Mouse (Mus musculus) gastrocnemius, postnatal 10 days (tissue): ENCODE measurements around the gene Ackr4. TPM values are rescaled to one million over a fixed set of nuclear protein-coding genes. Genes with fewer than 3 reads are reported as not detected.

Source experiments
- DNase-seq: peaks from one replicate; pipeline ENCODE4 v3.0.0; 2021; ENCODE audit warnings: mixed read lengths
- total RNA-seq, 2 experiments: library from RNA; stranded (reverse); gene quantifications; 2 replicates each; pipeline ENCODE4 v1.2.3; 2021

The Ackr4 gene
- total RNA-seq, 2 experiments from 2014 or later, result 1.9 to 3.6 TPM

DNA sequence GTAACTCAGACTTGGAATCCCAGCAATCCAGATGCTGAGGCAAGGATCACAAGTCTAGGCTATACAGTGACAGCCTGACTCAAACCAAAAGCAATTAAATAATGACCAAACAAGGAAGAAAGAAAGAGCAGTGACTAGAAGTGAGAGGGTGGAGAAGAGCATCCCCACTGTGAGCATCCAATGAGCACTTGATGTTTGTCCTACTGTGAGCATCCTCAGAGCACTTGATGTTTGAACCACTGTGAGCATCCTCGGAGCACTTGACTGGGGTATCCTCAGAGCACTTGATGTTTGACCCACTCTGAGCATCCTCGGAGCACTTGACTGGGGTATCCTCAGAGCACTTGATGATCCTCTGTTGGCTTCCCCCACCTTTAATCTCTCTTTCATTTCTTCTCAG is 21.7 kb downstream of the Ackr4 start:
- no peak for DNase-seq

DNA sequence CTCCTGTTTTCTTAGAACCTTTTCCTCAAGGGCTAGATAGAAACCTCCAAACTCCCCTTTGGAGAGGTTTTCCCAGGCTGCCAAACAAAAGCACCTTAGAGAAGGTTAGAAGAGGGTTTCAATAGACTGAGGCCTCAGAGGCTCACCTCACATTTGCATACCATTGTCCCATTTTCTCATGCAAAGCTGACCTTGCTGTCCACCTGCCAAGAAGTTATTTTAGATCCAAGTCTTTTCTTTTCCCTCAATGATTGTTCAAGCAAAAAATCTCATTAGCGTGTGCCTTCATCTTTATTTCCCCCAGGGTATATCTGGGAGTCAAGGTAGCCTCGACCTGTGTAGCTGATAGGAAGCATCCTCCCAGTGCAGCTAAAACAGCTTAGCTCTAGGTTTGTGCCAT is 23.8 kb downstream of the Ackr4 start:
- DNase-seq, result no peak

DNA sequence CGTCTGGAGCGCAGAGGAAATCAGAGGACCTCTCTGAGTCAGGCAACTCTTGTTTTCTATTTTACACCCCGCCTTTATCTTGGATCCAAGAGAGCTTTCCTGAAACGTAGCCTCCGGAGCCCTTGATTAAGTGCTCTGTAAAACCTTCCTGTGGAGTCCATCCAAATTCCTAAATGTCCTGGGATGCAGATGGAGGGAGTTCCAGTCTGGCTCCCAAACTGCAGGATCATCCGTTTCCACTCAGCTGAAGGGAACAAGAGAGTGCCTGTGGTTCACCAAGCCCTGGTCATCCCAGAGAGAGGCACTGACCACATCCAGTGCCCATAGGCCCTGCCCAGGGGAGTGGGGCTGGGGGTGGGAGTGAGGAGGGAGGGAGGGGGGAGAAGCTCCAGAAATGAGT is 24.4 kb downstream of the Ackr4 start:
- no peak for DNase-seq

DNA sequence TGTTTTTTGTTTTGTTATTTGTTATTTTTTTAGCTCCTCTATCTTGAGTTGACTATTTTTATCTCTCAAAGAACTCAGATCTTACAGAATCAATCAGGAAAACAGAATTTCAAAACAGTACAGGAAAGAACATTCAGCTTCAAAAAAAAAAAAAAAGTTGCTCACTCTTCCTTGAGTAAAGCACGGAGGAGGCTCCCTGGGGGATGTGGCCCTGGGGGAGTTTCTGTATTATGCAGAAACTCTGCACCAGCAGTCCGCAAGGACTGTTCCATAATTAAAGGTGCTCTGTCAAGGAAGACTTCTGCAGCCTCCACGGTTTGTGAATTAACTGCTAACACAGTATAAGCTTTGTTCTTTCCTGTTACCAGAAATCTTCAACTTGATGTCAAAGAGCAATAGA is 25.3 kb downstream of the Ackr4 start:
- no peak for DNase-seq

DNA sequence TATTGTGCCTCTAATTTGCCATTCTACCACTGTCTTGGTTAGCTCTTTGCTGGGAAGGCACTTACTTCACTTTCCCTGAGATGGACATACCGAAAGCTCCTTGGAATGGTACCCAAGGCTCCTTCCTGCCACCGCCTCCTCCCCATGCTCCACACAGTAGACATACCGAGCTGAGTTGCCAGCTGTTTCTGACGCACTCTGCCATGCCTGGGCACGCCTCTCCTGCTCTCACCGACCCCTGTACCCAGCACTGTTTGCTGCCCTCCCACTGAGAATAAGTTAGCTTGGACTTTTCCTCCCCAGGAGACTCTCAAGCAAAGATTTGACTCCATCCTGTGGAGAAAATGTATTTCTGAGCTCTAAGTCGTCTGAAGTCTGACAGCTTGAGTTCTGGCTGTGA is 25.9 kb downstream of the Ackr4 start:
- no peak for DNase-seq

DNA sequence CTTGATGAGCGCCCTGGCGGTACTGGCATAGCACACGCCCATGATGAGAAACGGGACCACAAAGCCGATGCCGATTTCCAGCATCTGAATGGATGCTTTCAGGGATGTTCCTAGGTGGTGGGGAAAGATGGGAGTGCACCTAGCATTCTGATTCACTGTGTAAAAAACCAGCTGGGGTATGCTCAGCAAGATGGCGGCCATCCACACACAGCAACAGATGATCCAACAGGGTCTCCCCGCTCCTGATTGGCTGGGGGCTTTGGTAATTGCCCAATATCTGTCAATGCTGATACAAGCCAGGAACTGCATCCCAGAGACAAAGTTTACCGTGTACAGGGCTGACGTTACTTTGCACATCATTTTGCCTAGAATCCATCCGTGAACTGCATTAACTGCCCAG is 27.7 kb downstream of the Ackr4 start:
- no peak for DNase-seq

DNA sequence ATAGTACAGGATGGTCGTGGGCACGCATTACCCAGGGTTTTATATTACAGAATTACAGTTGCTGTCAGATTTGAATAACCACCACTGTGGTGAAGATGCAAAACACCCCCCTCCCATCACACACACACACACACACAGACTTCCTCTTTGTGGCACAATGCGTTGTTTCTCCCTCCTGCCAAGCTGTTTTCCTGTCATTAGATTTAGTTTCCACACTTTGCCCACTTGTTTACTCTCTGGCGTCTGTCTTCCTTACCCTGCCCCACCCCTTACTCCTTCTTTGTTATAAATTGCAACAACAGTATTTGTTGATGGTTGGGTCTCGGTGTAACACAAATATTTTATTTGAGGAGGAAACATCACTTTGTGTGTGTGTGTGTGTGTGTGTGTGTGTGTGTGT is 28.5 kb downstream of the Ackr4 start:
- DNase-seq, result no peak

DNA sequence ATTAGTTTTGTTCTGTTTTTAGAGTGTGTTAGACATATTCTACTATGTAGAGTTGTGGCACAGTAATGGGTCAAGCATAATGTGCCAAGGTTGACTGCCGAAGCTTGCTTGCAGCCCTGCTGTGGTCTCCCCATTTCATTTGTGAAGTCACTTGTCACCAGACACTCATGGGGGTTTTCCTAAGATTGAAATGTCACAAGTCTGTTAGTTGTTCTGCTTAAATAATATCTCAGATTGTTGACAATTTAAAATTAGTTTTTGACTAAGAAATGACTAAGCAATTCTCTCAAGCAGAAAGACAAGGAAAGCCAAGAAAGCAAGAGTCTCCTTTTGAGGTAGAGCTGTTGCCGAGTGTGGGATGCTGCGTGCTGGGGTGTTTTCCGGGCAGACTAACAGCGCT is 33.8 kb downstream of the Ackr4 start:
- no peak for DNase-seq

DNA sequence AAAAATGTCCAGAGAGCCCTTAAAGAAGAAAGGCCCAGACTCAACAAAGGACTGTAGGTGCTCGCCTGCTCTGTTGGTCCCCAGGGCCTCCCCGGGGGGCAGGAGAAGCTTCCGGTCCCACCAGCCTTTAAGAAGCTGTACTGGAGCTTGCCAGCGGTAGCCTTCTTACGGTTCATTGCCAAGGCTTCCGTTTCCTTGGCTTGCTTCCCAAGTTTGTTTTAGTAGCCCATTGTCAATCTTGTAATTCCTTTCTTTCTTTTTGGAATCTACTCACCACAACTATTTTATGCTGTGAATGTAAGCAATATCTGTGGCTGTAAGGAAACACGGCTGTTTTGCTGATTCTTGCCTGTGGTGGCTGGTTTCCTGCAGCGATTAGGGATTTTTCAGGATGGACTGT is 38.2 kb downstream of the Ackr4 start:
- DNase-seq, result peak; percentile 21

DNA sequence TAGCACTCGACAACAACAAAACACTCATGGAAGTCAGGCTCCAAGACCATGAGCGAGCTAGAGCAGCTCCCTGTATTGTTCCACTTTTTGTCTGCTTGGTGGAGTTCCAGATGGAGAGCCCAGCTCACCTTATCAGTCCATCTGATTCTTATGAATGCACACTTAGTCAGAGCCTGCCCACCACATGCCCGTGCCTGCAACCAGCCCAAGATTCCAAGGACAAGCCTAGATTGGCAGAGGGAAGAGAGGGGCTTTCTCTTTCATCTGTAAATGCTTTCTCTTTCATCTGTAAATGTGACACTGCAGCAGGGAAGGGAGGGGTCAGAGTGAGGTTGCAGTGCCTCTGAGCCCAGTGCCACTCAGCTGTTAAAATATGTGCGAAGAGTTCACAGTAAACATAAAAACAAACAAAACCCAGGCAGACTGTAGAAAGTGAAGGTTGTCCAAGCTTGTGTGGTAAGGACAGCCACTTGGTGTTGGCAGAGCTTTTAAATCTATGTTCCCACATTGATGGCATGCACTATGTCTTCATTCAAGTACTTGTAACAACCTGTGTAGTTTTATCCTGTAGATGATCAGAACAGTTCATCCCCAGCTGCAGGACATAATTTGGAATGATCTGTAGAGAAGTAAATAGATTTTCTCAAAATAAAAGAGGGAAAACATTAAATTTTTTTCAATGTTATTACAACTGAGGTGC is 40.9 kb downstream of the Ackr4 start:
- no peak for DNase-seq

DNA sequence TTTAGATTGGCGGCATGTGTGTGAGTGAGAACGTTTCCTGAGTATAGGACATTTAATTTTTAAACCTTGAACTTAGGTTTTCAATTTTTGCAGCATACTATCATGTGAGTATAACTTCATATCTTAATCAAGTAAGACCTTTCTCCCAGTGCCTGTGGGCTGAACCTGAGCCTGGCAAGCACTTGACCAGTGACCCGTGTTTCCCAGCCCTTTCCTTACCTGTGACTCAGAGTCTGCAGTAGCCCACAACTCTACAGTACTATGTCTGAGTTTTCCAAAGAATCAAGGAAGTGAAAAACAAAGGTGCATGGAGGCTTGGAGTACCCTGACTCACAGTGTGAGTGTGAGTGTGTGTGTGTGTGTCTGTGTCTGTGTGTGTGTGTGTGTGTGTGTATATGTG is 46.7 kb downstream of the Ackr4 start:
- DNase-seq, result no peak

DNA sequence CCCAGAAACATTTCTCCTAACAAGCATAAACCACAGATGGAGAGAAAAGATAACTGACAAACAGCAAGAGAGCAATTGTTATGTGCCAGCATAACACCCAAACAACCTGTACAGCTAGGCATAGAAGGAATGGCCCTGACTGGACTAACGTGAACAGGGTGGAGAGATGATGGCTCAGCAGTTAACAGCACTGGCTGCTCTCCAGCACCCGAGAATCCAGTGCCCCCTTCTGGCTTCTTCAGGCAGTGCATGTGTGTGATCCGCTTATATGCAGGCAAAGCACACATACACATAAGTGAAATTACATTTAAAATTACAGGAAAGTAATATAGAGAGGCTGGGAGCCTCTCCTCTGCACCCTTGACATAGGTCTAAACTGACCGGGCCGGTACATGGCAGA is 47.4 kb downstream of the Ackr4 start:
- peak; percentile 39 for DNase-seq

DNA sequence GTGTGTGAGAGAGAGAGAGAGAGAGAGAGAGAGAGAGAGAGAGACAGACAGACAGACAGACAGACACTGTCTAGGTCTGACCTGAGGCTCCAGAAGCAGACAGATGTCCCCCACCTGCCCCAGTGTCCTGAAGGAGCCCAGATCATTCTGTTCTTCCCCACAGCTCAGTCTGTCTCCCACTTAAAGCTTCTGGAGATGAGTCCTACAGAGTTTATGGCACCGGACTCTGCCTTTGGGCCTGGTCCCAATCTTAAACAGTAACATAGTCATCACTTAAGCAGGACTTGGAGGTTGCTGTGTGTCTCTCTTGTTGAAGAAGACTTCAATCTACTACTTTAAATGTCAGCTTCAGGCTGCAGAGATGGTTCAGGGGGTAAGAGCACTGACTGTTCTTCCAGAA is 48.0 kb downstream of the Ackr4 start:
- DNase-seq, result no peak

DNA sequence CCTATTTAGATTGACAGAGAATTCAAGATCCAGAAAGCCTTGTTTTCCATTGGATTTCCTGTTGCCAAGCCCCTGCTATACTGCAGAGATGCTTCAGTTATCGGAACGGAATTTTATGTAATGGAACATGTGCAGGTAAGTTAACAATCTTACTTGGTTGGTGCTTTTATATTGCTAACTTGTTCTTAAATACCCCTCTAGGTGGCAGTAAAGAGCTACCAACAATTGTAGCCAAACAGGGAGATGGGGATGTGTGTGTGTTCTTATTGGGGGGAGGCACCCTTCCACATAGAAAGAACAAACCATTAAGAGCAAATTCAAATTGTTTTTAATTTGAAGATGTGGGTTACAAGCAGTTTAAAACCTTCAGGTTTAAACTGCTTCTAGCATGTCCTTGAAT is 50.9 kb downstream of the Ackr4 start:
- no peak for DNase-seq

DNA sequence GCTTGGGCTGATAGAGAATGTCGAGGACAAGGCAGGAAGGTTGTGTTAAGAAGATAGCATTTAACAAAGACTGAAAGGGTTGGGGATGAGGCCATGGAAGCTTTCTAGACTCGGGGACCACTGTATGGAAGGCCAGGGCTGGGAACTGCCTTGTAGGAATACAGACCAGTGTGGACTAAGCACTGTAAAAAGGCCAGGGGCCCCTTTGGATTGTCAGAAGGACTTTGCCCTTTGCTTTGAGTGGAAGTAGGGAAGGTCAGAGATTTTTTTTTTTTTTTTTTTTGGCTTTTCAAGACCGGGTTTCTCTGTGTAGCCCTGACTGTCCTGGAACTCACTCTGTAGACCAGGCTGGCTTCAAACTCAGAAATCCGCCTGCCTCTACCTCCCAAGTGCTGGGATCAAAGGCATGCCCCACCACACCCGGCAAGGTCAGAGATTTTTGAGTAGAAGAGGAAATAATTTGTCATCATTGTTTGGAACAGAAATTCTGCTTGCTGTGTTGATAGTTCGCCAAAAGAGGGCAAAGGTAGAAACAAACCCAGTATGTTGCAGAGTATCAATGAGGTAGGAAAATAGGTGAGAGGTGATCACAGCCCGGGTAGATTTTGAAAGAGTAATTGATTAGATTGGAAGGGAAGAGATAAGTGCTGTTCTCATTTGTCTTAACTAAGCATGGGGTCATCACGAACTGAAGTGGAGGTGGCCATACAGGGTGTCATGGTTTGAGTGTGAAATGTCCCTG is 55.7 kb downstream of the Ackr4 start:
- DNase-seq, result no peak

DNA sequence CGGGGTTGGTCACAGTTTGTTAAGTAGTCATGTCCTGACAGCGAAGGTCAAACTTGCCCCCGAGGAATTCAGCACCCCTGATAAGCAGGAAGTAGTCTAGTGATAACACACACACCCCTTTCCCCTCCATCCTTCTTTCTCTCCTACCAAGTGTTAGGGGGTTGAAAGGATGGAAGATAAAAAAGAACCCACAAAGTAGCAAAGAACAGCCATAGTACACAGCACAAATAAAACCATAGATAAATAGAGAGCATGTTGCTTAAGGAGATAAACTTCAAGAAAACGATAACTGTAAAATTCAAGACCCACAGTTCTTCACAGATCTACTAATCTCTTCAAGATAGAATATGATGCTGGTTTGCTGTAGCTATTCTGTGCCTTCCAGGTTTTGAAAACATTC is 56.5 kb downstream of the Ackr4 start:
- no peak for DNase-seq

DNA sequence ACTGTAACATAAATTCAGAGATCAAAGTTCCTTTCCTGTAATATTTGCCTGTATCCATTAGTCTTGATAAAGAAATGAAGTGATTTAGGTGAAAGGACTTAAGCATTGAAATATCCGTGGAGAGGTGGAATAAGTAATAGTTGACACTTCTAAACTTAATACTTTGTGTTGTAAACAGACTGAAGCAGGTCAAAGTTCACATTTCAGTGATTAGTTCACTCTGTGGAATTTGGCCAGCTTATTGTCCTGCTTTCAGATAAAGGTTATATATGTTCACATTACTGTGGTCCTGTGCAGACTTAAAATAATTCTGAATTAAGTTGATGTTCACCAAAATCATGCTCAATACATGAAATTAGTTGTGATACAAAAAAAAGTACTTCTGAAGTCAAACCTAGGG is 62.2 kb downstream of the Ackr4 start:
- no peak for DNase-seq

DNA sequence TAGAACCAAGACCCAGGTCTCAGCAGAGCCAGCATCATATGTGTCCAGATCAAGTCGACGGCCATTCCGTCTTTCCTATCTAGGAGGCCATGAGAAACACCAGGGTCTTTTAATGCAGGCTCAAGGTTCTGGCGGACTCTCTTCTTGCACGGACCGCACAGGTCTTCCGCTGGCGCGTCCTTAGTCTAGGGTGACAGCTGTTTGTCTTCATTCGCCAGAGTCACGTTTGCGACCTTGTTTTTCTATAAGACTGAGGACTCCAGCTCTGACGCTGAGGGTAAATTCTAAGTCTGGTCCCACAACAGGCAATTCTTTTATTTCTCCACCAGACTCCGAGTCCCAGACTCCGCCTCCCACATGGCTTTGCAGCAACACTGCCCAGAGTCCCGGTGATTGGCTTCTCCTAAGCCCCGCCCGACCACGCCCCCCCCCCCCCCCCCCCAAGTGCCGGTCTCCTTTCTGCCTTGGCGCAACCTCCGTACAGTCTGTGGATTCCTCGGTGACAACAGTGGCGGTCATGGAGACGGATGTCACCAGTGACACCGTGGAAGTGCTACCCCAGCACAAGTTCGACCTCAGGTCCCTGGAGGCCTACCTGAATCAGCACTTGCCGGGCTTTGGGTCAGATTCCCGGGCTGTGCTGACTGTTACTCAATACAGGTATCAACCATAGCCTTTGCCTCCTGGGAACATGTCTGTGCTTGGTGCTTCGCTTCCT is 63.3 kb downstream of the Ackr4 start, which contains the start of gene Acad11:
Acad11 (plus strand) TSS at position 134 of the 718 bp plus-strand sequence.
- DNase-seq, result peak; percentile 72

DNA sequence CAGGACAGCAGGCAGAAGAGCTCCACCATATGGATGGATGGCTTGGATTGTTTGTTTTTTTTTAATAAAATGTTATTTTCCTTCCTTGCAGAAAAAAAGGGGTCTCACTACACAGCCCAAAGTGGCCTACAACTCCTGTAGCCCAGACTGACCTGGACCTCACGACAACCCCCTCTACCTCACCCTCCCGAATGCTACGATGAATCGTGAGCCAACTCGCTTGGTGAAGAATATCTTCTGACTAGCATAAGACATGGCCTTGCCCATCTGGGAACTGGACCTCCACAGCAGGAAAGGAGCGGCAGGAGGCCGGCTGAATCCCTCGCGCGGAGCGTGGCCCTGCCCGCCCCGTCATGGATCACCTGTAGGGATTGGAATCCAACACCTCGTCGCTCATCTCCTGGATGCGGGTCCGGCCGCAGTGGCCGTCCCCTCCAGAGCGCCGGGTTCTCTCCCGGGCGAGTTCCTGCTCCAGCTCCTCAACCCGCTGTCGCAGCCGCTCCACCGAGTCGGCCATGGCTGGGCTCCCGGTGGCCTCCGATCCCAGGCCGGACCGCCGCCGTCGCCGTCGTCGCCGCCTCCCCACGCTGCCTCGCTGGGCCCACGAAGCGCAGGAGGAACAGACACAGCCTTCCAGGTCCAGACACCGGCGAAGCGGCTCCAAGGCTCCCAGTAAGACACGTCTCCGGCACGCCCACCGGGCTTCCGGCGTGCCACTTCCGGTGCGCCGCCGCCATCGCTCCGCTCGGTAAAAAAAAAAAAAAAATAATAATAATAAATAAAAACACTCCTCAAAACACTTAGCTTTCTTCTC is 64.1 kb downstream of the Ackr4 start, which contains the start of gene Uba5:
Uba5 (minus strand) TSS at position 705 of the 814 bp plus-strand sequence.
- peak; percentile 76 for DNase-seq

DNA sequence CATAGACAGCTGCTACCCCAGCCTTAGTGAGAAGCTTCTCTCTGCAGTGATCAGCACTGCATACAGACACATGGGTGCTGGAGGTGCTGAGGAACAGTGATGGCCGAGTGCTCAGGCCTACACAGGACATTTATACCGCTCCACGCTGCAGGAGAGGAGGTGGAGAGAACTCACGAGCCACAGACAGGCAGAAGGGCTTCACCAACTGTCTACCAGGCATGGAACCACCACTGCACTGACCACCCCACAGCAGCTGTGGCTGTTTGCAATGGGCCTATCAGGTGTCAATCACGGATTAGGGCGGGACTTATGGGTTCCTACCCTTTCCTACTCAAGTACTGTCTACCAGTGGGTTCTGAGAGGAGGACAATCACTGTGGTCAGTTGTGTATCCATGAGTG is 75.7 kb downstream of the Ackr4 start:
- no peak for DNase-seq

DNA sequence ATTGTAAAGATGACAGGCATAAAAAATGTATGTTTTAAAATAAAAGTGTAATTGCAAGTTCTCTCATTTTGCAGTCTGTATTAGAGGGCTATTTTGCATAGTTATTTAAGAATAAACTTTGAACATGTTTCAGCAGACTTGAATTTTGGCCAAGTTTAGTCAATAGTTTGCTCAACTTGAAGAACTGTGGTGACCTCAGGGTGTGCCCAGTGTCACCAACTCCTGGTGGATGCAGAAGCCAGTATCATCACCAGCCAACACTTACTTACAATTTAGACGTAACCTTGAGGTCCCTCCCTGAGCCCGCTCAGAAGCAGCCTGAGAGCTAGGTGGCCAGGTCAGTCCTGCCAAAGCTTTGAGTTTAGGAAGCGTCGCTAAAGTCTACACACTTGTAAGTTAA is 83.1 kb downstream of the Ackr4 start:
- no peak for DNase-seq

DNA sequence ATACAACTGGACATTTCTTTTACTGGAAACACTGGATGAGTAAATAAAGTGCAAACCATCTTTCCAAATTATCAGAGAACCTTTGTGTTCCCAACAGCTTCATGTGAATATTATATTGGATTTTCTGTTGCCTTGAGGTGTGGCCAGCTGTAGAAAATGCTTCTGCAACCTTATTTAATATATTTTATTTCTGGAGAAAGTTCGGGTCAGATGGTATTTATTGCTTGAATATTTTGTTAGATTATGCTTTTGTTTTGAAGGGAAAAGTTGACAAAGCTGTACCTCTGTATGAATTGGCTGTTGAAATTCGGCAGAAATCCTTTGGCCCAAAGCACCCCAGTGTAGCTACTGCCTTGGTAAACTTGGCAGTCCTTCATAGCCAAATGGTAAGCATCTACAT is 86.4 kb downstream of the Ackr4 start, which contains the start of gene Gm28305:
Gm28305 (plus strand) TSS at position 301 of the 400 bp plus-strand sequence.
- no peak for DNase-seq
